Mouse (Mus musculus): ENCODE measurements around the gene Mios.

Gene Mios

DNA sequence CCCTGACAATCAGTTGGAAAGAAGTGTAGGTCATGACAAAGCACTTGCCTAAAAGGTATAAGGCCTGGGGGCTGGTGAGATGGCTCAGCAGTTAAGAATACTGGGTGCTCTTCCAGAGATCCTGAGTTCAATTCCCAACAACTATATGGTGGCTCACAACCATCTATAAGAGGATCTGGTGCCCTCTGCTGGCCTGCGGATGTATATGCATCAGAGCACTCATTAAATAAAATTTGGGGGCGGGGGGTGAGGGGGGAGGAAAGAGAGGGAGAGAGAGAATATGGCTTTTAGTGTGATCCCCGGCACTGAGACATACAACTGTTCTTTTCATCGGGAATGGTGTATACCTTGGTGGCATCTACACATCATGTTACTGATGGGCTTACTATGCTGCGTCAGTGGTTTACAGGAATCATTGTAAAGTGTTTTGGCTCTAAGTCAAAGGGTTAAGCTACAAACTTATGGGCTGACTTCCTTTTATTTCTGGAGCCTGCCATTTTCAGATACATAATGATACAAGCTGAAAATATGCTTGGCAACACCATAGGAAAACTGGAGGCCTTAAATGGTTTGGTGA, 69.5 kb downstream of the Mios start:
- no peak for DNase-seq (ENCODE audit: low spot score)

DNA sequence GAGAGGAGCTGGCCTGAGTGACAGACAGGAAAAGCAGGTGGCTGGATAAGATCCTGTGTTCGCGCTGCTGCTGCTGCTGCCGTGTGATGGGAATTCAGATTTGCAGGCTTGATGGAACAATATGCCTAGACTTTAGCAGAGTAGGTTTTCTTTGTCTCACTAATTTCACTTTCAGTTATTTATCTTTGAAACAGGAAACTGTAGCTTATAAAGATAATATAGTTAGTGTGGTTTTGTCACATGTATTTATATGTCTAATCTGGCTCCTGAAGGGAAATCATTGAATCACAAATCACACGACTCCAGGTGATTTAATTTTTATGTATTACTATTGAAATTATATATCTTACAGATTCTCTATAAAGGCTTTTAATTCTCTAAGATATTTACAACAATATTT, 74.2 kb downstream of the Mios start:
- no peak for DNase-seq (ENCODE audit: low spot score)

GRCm38 (mm10) chr6:8285401-8285960, 76.5 kb downstream of the Mios start:
- DNase-seq (ENCODE audit: low spot score), result peak; percentile 34
